Mouse (Mus musculus): ENCODE data around the gene Utp15.
A peak's percentile ranks its signal among the peaks of the same experiment; 100 is the strongest.

The Utp15 gene

GRCm38 (mm10) chr13:98262636-98263457 is at the start of gene Utp15, which contains the start of gene Ankra2:
Gene Utp15 (minus strand): TSS chr13:98263041.
Gene Ankra2 (plus strand): TSS chr13:98263074.
- peak; percentile 98 for DNase-seq

GRCm38 (mm10) chr13:98311597-98311996 is 48.8 kb upstream of the Utp15 start:
- DNase-seq: no peak

- no peak for DNase-seq
Measured at GRCm38 (mm10) chr13:98308724-98309123, 45.9 kb upstream of the Utp15 start.

- DNase-seq: no peak
Measured at GRCm38 (mm10) chr13:98308004-98308403, 45.2 kb upstream of the Utp15 start.

- DNase-seq: no peak
Measured at GRCm38 (mm10) chr13:98306852-98307475, 44.1 kb upstream of the Utp15 start.

- DNase-seq: no peak
Measured at GRCm38 (mm10) chr13:98306393-98306792, 43.6 kb upstream of the Utp15 start.

- no peak for DNase-seq
Measured at GRCm38 (mm10) chr13:98305257-98305656, 42.4 kb upstream of the Utp15 start.

GRCm38 (mm10) chr13:98298833-98299758 is 36.3 kb upstream of the Utp15 start:
- peak; percentile 74 for DNase-seq

- DNase-seq: no peak
Measured at GRCm38 (mm10) chr13:98297883-98298482, 35.1 kb upstream of the Utp15 start.

- no peak for DNase-seq
Measured at GRCm38 (mm10) chr13:98296072-98296471, 33.2 kb upstream of the Utp15 start.

- no peak for DNase-seq
Measured at GRCm38 (mm10) chr13:98291712-98292111, 28.9 kb upstream of the Utp15 start.

GRCm38 (mm10) chr13:98290719-98291118 is 27.9 kb upstream of the Utp15 start:
- DNase-seq: no peak

- no peak for DNase-seq
Measured at GRCm38 (mm10) chr13:98280990-98281650, 18.3 kb upstream of the Utp15 start.

GRCm38 (mm10) chr13:98279686-98280085 is 16.8 kb upstream of the Utp15 start, which contains the start of gene Gm21976:
Gene Gm21976 (plus strand): TSS chr13:98279887.
- no peak for DNase-seq

- no peak for DNase-seq
Measured at GRCm38 (mm10) chr13:98277501-98277900, 14.7 kb upstream of the Utp15 start.

GRCm38 (mm10) chr13:98276253-98276652 is 13.4 kb upstream of the Utp15 start:
- DNase-seq: no peak

- DNase-seq: peak; percentile 11
Measured at GRCm38 (mm10) chr13:98275646-98276045, 12.8 kb upstream of the Utp15 start.

- no peak for DNase-seq
Measured at GRCm38 (mm10) chr13:98274023-98274422, 11.2 kb upstream of the Utp15 start.

GRCm38 (mm10) chr13:98264111-98264510 is 1.3 kb upstream of the Utp15 start:
- DNase-seq: no peak

- no peak for DNase-seq
Measured at GRCm38 (mm10) chr13:98263458-98263987, 682 bp upstream of the Utp15 start.

GRCm38 (mm10) chr13:98254921-98255320 is 7.9 kb downstream of the Utp15 start:
- DNase-seq: no peak

- DNase-seq: no peak
Measured at GRCm38 (mm10) chr13:98249594-98249993, 13.2 kb downstream of the Utp15 start.
